Mouse (Mus musculus) MEL (cell line): ENCODE data around the gene Sgf29. TPM values are rescaled to one million over a fixed set of nuclear protein-coding genes. Genes with fewer than 3 reads are reported as not detected.

ENCODE experiments used
- DNase-seq: peaks from one replicate; pipeline ENCODE4 v3.0.0; 2011; ENCODE audit warnings: low read depth, low spot score
- H3K27ac ChIP-seq: 2 replicates; pipeline ENCODE4 v1.5.1; 2012; ENCODE audit warnings: low read depth, mild to moderate bottlenecking, control low read depth, low read length, moderate library complexity; ENCODE audit not compliant: control insufficient read depth
- H3K27me3 ChIP-seq, 2 experiments: fragments of 150-350 bp in 1 of 2; sonication (generic) in 1 of 2; 2 replicates each; pipeline ENCODE4 v1.6.1; 2012; ENCODE audit warnings: low read length in 2 of 2, mild to moderate bottlenecking in 2 of 2, improper control_type of control experiment in 1 of 2, moderate library complexity in 1 of 2; ENCODE audit not compliant: insufficient read depth in 2 of 2, control insufficient read depth in 1 of 2
- H3K36me3 ChIP-seq, 2 experiments: 2 replicates each; pipeline ENCODE4 v1.6.1; 2012 to 2014; ENCODE audit warnings: low read length in 2 of 2, improper control_type of control experiment in 1 of 2, inconsistent platforms in 1 of 2, mild to moderate bottlenecking in 1 of 2; ENCODE audit not compliant: insufficient read depth in 2 of 2, control insufficient read depth in 1 of 2
- H3K4me1 ChIP-seq, 2 experiments: fragments of 150-350 bp in 1 of 2; sonication (generic) in 1 of 2; 2 replicates each; pipeline ENCODE4 v1.6.1; 2012; ENCODE audit warnings: low read length in 2 of 2, improper control_type of control experiment in 1 of 2, mild to moderate bottlenecking in 1 of 2; ENCODE audit not compliant: insufficient read depth in 2 of 2, control insufficient read depth in 1 of 2
- H3K4me3 ChIP-seq, 2 experiments: fragments of 150-350 bp in 1 of 2; sonication (generic) in 1 of 2; 2 replicates each; pipeline ENCODE4 v1.5.1; 2012; ENCODE audit warnings: low read depth in 2 of 2, low read length in 2 of 2, mild to moderate bottlenecking in 2 of 2, moderate library complexity in 2 of 2, control low read depth in 1 of 2, improper control_type of control experiment in 1 of 2; ENCODE audit not compliant: control insufficient read depth in 1 of 2, insufficient read depth in 1 of 2
- H3K79me2 ChIP-seq: 2 replicates; pipeline ENCODE4 v1.6.1; 2012; ENCODE audit warnings: mild to moderate bottlenecking, low read length, moderate library complexity; ENCODE audit not compliant: control insufficient read depth, poor library complexity, insufficient read depth
- H3K9ac ChIP-seq: 2 replicates; pipeline ENCODE4 v1.6.1; 2012; ENCODE audit warnings: low read depth, mild to moderate bottlenecking, control low read depth, low read length, moderate library complexity; ENCODE audit not compliant: control insufficient read depth, poor library complexity, severe bottlenecking
- H3K9me3 ChIP-seq: fragments of 150-350 bp; sonication (generic); replicated peaks from 2 replicates; pipeline ENCODE4 v1.6.1; 2012; ENCODE audit warnings: mild to moderate bottlenecking, low read length, improper control_type of control experiment, moderate library complexity; ENCODE audit not compliant: insufficient read depth
- CHD1 ChIP-seq: IDR thresholded peaks from 2 replicates; pipeline ENCODE4 v1.6.1; 2012; ENCODE audit warnings: low read depth, mild to moderate bottlenecking, inconsistent platforms, low read length, improper control_type of control experiment
- E2F4 ChIP-seq: IDR thresholded peaks from 2 replicates; pipeline ENCODE4 v1.6.1; 2011; ENCODE audit warnings: low read depth, low read length, improper control_type of control experiment, borderline replicate concordance
- ELF1 ChIP-seq: IDR thresholded peaks from 2 replicates; pipeline ENCODE4 v1.6.1; 2014; ENCODE audit warnings: low read depth, mild to moderate bottlenecking, inconsistent platforms, low read length, improper control_type of control experiment, moderate library complexity
- EP300 ChIP-seq, 2 experiments: IDR thresholded peaks; 2 replicates each; pipeline ENCODE4 v1.6.1; 2011; ENCODE audit warnings: improper control_type of control experiment in 2 of 2, low read length in 2 of 2, low read depth in 1 of 2, mild to moderate bottlenecking in 1 of 2
- ETS1 ChIP-seq: IDR thresholded peaks from 2 replicates; pipeline ENCODE4 v1.6.1; 2012; ENCODE audit warnings: low read depth, mild to moderate bottlenecking, inconsistent platforms, low read length, improper control_type of control experiment, moderate library complexity
- GABPA ChIP-seq: IDR thresholded peaks from 2 replicates; pipeline ENCODE4 v1.6.1; 2012; ENCODE audit warnings: low read depth, mild to moderate bottlenecking, inconsistent platforms, low read length, improper control_type of control experiment, moderate library complexity
- GATA1 ChIP-seq: IDR thresholded peaks from 2 replicates; pipeline ENCODE4 v1.6.1; 2011; ENCODE audit warnings: low read depth, low read length, improper control_type of control experiment
- HCFC1 ChIP-seq: IDR thresholded peaks from 2 replicates; pipeline ENCODE4 v1.6.1; 2012; ENCODE audit warnings: low read depth, mild to moderate bottlenecking, inconsistent platforms, low read length, improper control_type of control experiment, moderate library complexity
- JUND ChIP-seq: IDR thresholded peaks from 2 replicates; pipeline ENCODE4 v1.6.1; 2011; ENCODE audit warnings: low read depth, mild to moderate bottlenecking, improper control_type of control experiment, low read length
- KAT2A ChIP-seq: conservative IDR thresholded peaks from 2 replicates; pipeline ENCODE4 v1.6.1; 2012; ENCODE audit warnings: low read depth, low read length, improper control_type of control experiment, inconsistent platforms
- MYB ChIP-seq: IDR thresholded peaks from 2 replicates; pipeline ENCODE4 v1.6.1; 2011; ENCODE audit warnings: mild to moderate bottlenecking, low read depth, low read length, improper control_type of control experiment
- MYC ChIP-seq: IDR thresholded peaks from 2 replicates; pipeline ENCODE4 v1.6.1; 2011; ENCODE audit warnings: low read depth, mild to moderate bottlenecking, low read length, improper control_type of control experiment, moderate library complexity
- NRF1 ChIP-seq: IDR thresholded peaks from 2 replicates; pipeline ENCODE4 v1.6.1; 2014; ENCODE audit warnings: low read depth, mild to moderate bottlenecking, inconsistent platforms, low read length, improper control_type of control experiment, moderate library complexity; ENCODE audit not compliant: poor library complexity, insufficient read depth, severe bottlenecking
- RAD21 ChIP-seq: IDR thresholded peaks from 2 replicates; pipeline ENCODE4 v1.6.1; 2011; ENCODE audit warnings: mild to moderate bottlenecking, low read depth, low read length, improper control_type of control experiment
- RCOR1 ChIP-seq: IDR thresholded peaks from 2 replicates; pipeline ENCODE4 v1.6.1; 2012; ENCODE audit warnings: low read depth, mild to moderate bottlenecking, inconsistent platforms, low read length, improper control_type of control experiment
- SIN3A ChIP-seq: IDR thresholded peaks from 2 replicates; pipeline ENCODE4 v1.6.1; 2012; ENCODE audit warnings: low read length, improper control_type of control experiment, inconsistent platforms
- TBP ChIP-seq: IDR thresholded peaks from 2 replicates; pipeline ENCODE4 v1.8.0; 2011; ENCODE audit warnings: low read depth, low read length, improper control_type of control experiment
- TCF12 ChIP-seq: IDR thresholded peaks from 2 replicates; pipeline ENCODE4 v1.6.1; 2014; ENCODE audit warnings: low read depth, mild to moderate bottlenecking, inconsistent platforms, low read length, improper control_type of control experiment, moderate library complexity
- UBTF ChIP-seq: IDR thresholded peaks from 2 replicates; pipeline ENCODE4 v1.6.1; 2012; ENCODE audit warnings: low read depth, mild to moderate bottlenecking, inconsistent platforms, low read length, improper control_type of control experiment, moderate library complexity, borderline replicate concordance; ENCODE audit not compliant: insufficient read depth
- ZKSCAN1 ChIP-seq: IDR thresholded peaks from 2 replicates; pipeline ENCODE4 v1.6.1; 2012; ENCODE audit warnings: low read depth, mild to moderate bottlenecking, inconsistent platforms, low read length, improper control_type of control experiment, moderate library complexity
- ZMIZ1 ChIP-seq: IDR thresholded peaks from 2 replicates; pipeline ENCODE4 v1.6.1; 2012; ENCODE audit warnings: low read depth, mild to moderate bottlenecking, inconsistent platforms, low read length, improper control_type of control experiment, moderate library complexity
- polyA plus RNA-seq, 2 experiments: library from polyadenylated mRNA; stranded (reverse) in 1 of 2; unstranded in 1 of 2; fragments of >175 nt in 1 of 2; fragments of >200 nt in 1 of 2; gene quantifications; 2 replicates each; pipeline versions ENCODE4 v1.2.1 to v1.2.4; 2012; ENCODE audit warnings: low replicate concordance in 2 of 2, low read depth in 1 of 2; ENCODE audit not compliant: insufficient read length in 2 of 2, insufficient read depth in 1 of 2, missing spikeins in 1 of 2
- total RNA-seq: library from RNA; depleted of rRNA; stranded (reverse); fragments of 300-350 nt; gene quantifications from 2 replicates; pipeline ENCODE4 v1.2.3, GENCODE M21; 2012

The Sgf29 gene
- total and polyA plus RNA-seq, 3 experiments: 81.7 to 117 TPM; not detected in 1

GRCm38 (mm10) chr7:126653991-126654390 is 4.9 kb downstream of the Sgf29 start (continued):
- no peak for TF ChIP-seq KAT2A

- H3K79me2 ChIP-seq: peaks cover 5% of the 10 kb centered on the region; the same call in 1 of the 2 replicates
- peaks cover 0 to 38% of the 10 kb centered on the region in 2 experiments; a peak in 3 of 4 replicates for H3K36me3 ChIP-seq
- H3K27ac ChIP-seq: peak overlapping the region; percentile 67
- H3K4me3 ChIP-seq: no peak overlapping the region
- DNase-seq: peak; percentile 62
- peaks cover 16 to 22% of the 10 kb centered on the region in 2 experiments for H3K4me1 ChIP-seq
- H3K9ac ChIP-seq: no peak overlapping the region
- H3K27me3 ChIP-seq: no peaks in the 10 kb centered on the region
- no peaks in the 10 kb centered on the region for H3K9me3 ChIP-seq
- TF ChIP-seq TCF12 (peak; percentile 40; the same call in 1 of the 2 replicates), SIN3A (no peak), CHD1 (no peak), UBTF (no peak), HCFC1 (0 out of 2 replicates have a peak, but pooled peaks have one; percentile 40), ZMIZ1 (no peak), GABPA (no peak), JUND (no peak), RCOR1 (0 out of 2 replicates have a peak, but pooled peaks have one; percentile 27), NRF1 (no peak), ELF1 (0 out of 2 replicates have a peak, but pooled peaks have one; percentile 7), TBP (no peak), KAT2A (no peak), ZKSCAN1 (no peak), ETS1 (no peak; the same call in none of the 2 replicates), MYB (0 out of 2 replicates have a peak, but pooled peaks have one; percentile 12), GATA1 (peak; percentile 40; the same call in 1 of the 2 replicates), MYC (no peak), EP300 (IDR thresholded peaks at IDR 0.05; ENCODE audit: low read depth in 1 of 2, low read length in 2 of 2) (peak; percentile 32 to 33; a peak in 3 of 4 replicates), RAD21 (no peak), E2F4 (no peak)
Measured at GRCm38 (mm10) chr7:126655695-126656094, 6.6 kb downstream of the Sgf29 start.
